Mouse (Mus musculus): ENCODE measurements around the gene Slc12a9. TPM values are rescaled to one million over a fixed set of nuclear protein-coding genes. Genes with fewer than 3 reads are reported as not detected.

The Slc12a9 gene
- polyA plus RNA-seq, 1 experiment: 7.7 TPM

DNA sequence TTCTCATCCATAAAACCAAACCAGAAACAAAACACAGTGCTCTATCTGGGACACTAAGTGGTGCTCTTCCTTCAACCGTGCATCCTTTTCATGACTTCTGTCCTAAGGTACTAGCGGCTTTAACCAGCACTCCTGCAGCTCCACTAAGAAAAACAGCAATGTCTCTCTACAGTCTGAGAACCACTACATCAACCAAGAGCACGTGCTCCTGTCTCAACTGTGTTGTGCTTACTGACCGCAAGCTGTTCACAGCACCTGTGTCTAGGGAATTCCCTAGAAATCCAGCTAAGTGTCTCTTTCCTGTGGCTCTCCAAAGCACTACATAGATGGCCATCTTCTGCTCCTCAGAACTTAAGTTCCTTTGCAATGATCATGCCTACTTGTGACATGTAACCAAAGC, 28.6 kb downstream of the Slc12a9 start:
- H3K4me3 ChIP-seq (ENCODE audit: insufficient read depth, low read length): peak overlapping the region; percentile 81
- no peak overlapping the region for H3K27ac ChIP-seq (ENCODE audit: insufficient read depth, low read length)
- TF ChIP-seq POLR2A (IDR thresholded peaks at IDR 0.05; ENCODE audit: low read depth, low read length) (no peak), CTCF (IDR thresholded peaks at IDR 0.05; ENCODE audit: borderline replicate concordance, insufficient read depth, low read length) (no peak)
- peaks cover 14% of the 10 kb centered on the region for H3K4me1 ChIP-seq (ENCODE audit: control insufficient read depth, insufficient read depth, low read length)

DNA sequence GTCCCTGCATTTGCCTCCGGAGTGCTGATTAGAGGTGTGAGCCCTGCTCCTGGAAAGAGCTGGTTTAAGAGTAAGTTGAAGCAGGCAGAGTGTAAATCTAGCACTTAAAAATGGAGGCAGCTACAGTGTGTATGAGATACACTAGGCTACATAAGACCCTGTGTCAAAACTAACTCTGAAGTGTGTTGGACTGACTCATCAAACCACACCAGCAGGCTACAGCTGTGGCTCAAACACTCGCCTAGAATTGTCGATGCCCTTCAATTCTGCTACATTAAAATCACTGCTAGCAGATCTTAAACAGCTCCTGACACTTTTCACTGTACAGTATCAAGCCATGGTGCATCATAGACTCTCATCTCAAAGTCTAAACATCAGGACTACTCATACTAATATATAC, 29.2 kb downstream of the Slc12a9 start:
- peaks cover 14% of the 10 kb centered on the region for H3K4me1 ChIP-seq (ENCODE audit: control insufficient read depth, insufficient read depth, low read length)
- TF ChIP-seq POLR2A (IDR thresholded peaks at IDR 0.05; ENCODE audit: low read depth, low read length) (no peak), CTCF (IDR thresholded peaks at IDR 0.05; ENCODE audit: borderline replicate concordance, insufficient read depth, low read length) (no peak)
- no peak overlapping the region for H3K27ac ChIP-seq (ENCODE audit: insufficient read depth, low read length)
- H3K4me3 ChIP-seq (ENCODE audit: insufficient read depth, low read length): no peak overlapping the region

GRCm38 (mm10) chr5:137303609-137304008, 29.8 kb downstream of the Slc12a9 start:
- no peak overlapping the region for H3K27ac ChIP-seq (ENCODE audit: insufficient read depth, low read length)
- H3K4me3 ChIP-seq (ENCODE audit: insufficient read depth, low read length): no peak overlapping the region
- H3K4me1 ChIP-seq (ENCODE audit: control insufficient read depth, insufficient read depth, low read length): peaks cover 14% of the 10 kb centered on the region
- TF ChIP-seq CTCF (IDR thresholded peaks at IDR 0.05; ENCODE audit: borderline replicate concordance, insufficient read depth, low read length) (no peak), POLR2A (IDR thresholded peaks at IDR 0.05; ENCODE audit: low read depth, low read length) (no peak)

DNA sequence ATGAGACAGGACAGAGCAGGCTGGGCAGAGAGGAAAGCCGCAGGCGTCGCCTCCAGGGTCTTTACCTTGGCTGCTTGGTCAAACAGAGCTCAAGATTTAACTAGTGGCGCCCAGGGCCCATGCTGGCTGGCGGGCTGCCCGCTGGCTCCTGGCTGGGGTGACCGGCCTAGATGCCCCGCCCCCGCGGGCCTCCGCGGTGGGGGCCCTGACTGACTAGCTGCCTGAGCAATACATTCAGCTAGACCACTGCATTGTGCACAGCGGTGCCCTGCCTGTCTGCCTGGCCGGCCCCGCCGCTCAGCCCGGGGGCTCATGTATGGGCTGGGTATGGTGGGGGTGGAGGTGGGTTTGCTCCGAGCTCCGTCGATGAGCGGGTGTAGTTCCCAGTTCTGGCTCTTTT, 32.1 kb downstream of the Slc12a9 start:
- H3K4me3 ChIP-seq (ENCODE audit: insufficient read depth, low read length): no peak overlapping the region
- H3K4me1 ChIP-seq (ENCODE audit: control insufficient read depth, insufficient read depth, low read length): peaks cover 14% of the 10 kb centered on the region
- no peak for TF ChIP-seq CTCF (IDR thresholded peaks at IDR 0.05; ENCODE audit: borderline replicate concordance, insufficient read depth, low read length)
- no peak for TF ChIP-seq POLR2A (IDR thresholded peaks at IDR 0.05; ENCODE audit: low read depth, low read length)
- no peak overlapping the region for H3K27ac ChIP-seq (ENCODE audit: insufficient read depth, low read length)

DNA sequence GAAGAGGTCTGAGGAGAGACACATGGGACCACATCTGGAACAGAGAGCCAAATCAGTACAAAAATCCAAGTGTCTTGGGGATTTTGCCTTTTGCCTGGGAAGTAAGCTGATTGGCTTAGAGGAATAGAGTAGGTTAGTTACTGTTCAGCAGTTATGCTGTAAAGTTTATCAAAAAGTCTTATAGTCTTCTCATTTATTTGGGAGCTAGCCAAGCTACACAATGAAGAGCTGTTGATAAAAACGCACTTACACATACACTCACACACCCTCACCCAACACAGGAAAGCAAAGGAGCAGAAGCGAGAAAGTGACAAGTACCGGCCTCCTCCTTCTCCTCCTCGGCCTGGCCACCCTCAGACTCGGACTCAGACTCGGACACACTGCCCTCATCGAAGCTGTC, 34.2 kb downstream of the Slc12a9 start:
- Histone ChIP-seq H3K4me3 (ENCODE audit: insufficient read depth, low read length) (no peak overlapping the region), H3K27ac (ENCODE audit: insufficient read depth, low read length) (no peak overlapping the region), H3K4me1 (ENCODE audit: control insufficient read depth, insufficient read depth, low read length) (no peaks in the 10 kb centered on the region)
- TF ChIP-seq CTCF (IDR thresholded peaks at IDR 0.05; ENCODE audit: borderline replicate concordance, insufficient read depth, low read length): no peak
- TF ChIP-seq POLR2A (IDR thresholded peaks at IDR 0.05; ENCODE audit: low read depth, low read length): no peak

DNA sequence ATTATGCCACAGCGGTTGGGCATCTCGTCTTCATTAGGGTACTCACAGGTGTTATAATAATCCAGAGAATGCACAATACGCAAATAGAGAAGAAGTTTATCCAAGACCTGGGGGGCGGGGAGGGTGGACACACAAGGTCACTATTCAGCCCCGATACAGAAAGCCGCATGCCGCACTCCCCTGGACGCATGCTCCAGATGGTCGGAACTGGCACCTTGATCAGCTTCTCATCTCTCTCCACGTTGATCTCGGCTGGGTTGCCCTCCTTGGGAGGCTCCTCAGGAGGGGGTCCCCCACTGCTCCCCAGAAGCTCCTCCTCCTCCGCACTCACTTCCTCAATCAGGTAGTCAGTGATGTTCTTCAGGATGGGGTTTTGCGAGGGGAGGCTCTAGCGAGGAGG, 36.3 kb downstream of the Slc12a9 start:
- no peak overlapping the region for H3K4me3 ChIP-seq (ENCODE audit: insufficient read depth, low read length)
- no peak for TF ChIP-seq CTCF (IDR thresholded peaks at IDR 0.05; ENCODE audit: borderline replicate concordance, insufficient read depth, low read length)
- TF ChIP-seq POLR2A (IDR thresholded peaks at IDR 0.05; ENCODE audit: low read depth, low read length): no peak
- H3K4me1 ChIP-seq (ENCODE audit: control insufficient read depth, insufficient read depth, low read length): no peaks in the 10 kb centered on the region
- H3K27ac ChIP-seq (ENCODE audit: insufficient read depth, low read length): no peak overlapping the region

DNA sequence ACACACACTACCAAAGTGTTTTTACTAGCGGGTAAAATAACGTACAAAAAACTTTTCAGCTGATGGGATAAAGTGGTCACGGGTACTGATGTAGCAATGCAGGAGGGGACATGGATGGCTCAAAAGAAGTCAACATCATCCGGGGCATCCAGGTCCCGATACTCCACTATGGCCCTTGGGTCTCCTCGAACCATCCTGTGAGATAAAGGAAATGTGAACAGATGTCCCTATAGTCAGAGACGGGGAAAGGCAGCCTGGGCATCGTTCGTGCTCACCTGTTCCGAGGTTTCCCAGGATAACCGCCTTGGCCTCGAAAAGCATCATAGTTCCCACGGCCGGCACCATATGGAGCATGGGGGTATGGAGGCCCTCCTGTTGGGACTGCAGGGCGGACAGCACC, 37.7 kb downstream of the Slc12a9 start:
- Histone ChIP-seq H3K4me1 (ENCODE audit: control insufficient read depth, insufficient read depth, low read length) (no peaks in the 10 kb centered on the region), H3K27ac (ENCODE audit: insufficient read depth, low read length) (no peak overlapping the region), H3K4me3 (ENCODE audit: insufficient read depth, low read length) (no peak overlapping the region)
- TF ChIP-seq CTCF (IDR thresholded peaks at IDR 0.05; ENCODE audit: borderline replicate concordance, insufficient read depth, low read length) (no peak), POLR2A (IDR thresholded peaks at IDR 0.05; ENCODE audit: low read depth, low read length) (no peak)

DNA sequence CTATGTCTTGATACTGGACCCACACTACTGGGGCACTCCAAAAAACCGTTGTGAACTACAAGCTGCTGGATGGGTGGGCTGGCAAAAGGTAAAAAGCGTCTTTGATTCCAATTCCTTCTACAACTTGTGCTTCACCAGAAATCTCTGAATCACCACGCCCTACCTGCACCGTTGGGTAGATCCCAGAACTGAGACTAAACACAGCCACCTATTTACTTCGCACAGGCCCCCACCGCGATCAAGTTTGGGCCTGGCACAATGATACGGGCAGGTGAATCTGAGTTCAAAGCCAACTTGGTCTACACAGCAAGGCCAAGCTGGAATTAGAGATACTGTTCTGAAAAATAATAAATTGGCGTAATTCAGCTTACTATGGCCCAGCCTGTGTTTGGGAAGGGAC, 38.1 kb downstream of the Slc12a9 start:
- Histone ChIP-seq H3K4me1 (ENCODE audit: control insufficient read depth, insufficient read depth, low read length) (no peaks in the 10 kb centered on the region), H3K27ac (ENCODE audit: insufficient read depth, low read length) (no peak overlapping the region; the same call in 1 of the 2 replicates), H3K4me3 (ENCODE audit: insufficient read depth, low read length) (peak overlapping the region; percentile 71)
- TF ChIP-seq CTCF (IDR thresholded peaks at IDR 0.05; ENCODE audit: borderline replicate concordance, insufficient read depth, low read length) (no peak), POLR2A (IDR thresholded peaks at IDR 0.05; ENCODE audit: low read depth, low read length) (no peak)

DNA sequence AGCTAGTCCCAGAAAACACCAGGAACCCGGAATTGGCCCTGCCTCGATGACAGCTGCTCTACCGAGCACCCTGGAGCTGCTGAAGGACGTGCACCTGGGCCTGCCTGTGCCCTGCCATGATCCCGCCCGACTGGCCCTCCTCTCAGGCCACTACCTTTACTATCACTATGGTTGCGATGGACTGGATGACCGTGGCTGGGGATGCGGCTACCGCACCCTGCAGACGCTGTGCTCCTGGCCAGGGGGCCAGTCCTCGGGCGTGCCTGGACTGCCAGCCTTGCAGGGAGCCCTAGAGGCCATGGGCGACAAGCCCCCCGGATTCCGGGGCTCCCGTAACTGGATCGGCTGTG, 38.7 kb downstream of the Slc12a9 start:
- Histone ChIP-seq H3K4me3 (ENCODE audit: insufficient read depth, low read length) (peak overlapping the region; percentile 71), H3K27ac (ENCODE audit: insufficient read depth, low read length) (peak overlapping the region; percentile 19), H3K4me1 (ENCODE audit: control insufficient read depth, insufficient read depth, low read length) (no peaks in the 10 kb centered on the region)
- TF ChIP-seq POLR2A (IDR thresholded peaks at IDR 0.05; ENCODE audit: low read depth, low read length) (no peak), CTCF (IDR thresholded peaks at IDR 0.05; ENCODE audit: borderline replicate concordance, insufficient read depth, low read length) (no peak)

GRCm38 (mm10) chr5:137293839-137294743, 39.3 kb downstream of the Slc12a9 start, which contains the start of gene Ufsp1:
Ufsp1 (plus strand) TSS chr5:137294629.
- TF ChIP-seq POLR2A (IDR thresholded peaks at IDR 0.05; ENCODE audit: low read depth, low read length) (peak; percentile 79), CTCF (IDR thresholded peaks at IDR 0.05; ENCODE audit: borderline replicate concordance, insufficient read depth, low read length) (no peak)

More at GRCm38 (mm10) chr5:137293839-137294743, 39.3 kb downstream of the Slc12a9 start, which contains the start of gene Ufsp1:
- H3K27ac ChIP-seq (ENCODE audit: insufficient read depth, low read length): peak within 1 kb of the TSS; percentile 61
- H3K4me1 ChIP-seq (ENCODE audit: control insufficient read depth, insufficient read depth, low read length): no peaks in the 10 kb centered on the region
- peak within 1 kb of the TSS; percentile 71 for H3K4me3 ChIP-seq (ENCODE audit: insufficient read depth, low read length)
